8 mouse cellular contexts compared by ENCODE assay signal in the genomic region with DNA sequence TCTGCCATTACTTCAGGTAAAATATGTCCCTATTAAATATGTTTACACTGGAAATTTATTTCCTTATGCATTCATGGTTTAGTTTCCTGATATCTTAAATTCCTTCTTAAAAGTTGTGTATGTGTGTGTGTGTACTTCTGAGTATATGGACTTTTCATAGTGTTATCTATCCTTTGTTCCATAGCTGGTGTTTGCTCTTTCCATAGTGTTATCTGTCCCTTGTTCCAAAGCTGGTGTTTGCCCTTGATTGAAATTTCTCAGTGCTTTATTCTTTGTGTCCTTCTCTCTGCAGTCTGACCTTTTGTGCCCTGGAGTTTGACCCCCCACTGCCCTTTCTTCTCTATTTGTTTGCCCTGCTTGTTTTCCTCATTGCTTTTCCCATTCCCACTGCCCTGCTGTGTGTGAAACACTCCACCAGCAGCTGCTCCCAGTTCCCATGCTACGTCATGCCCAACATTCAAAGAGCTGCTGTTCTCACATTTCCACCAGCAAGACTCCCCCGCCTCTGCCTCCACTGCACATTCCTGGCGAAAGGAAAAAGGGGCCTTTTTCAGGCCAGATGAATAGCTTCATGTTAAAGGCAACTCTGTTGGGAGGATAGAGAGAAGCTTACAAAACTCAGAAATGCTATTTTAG.
A peak's percentile ranks its signal among the peaks of the same experiment; 100 is the strongest.
DNase-seq lines count a peak whose midpoint lies in the region; ATAC-seq and TF ChIP-seq lines count a peak whose summit lies in the region.

No protein-coding gene starts in this region.

- H3K9me3 ChIP-seq in forebrain, embryonic 10.5 days, result no peaks in the 10 kb centered on the region
- H3K9me3 ChIP-seq in hindbrain, embryonic 15.5 days, result no peaks in the 10 kb centered on the region
- no peaks in the 10 kb centered on the region for H3K9me3 ChIP-seq in limb, embryonic 14.5 days (ENCODE audit: control insufficient read depth, low read length)
- H3K9me3 ChIP-seq in midbrain, embryonic 14.5 days (ENCODE audit: control insufficient read depth, low read length), result no peaks in the 10 kb centered on the region

- H3K27me3 ChIP-seq in forebrain, embryonic 10.5 days (ENCODE audit: poor library complexity, severe bottlenecking), result peaks cover 61% of the 10 kb centered on the region
- no peaks in the 10 kb centered on the region for H3K27me3 ChIP-seq in hindbrain, embryonic 15.5 days
- H3K27me3 ChIP-seq in limb, embryonic 14.5 days (ENCODE audit: control insufficient read depth, insufficient read depth, low read length), result no peaks in the 10 kb centered on the region
- H3K27me3 ChIP-seq in midbrain, embryonic 14.5 days (ENCODE audit: control insufficient read depth, insufficient read depth, low read length), result no peaks in the 10 kb centered on the region

- WGBS in forebrain, embryonic 10.5 days, result 20% methylated on average over 3 of the region's 3 CpGs
- 35% methylated on average over 3 of the region's 3 CpGs for WGBS in hindbrain, embryonic 15.5 days
- 30% methylated on average over 3 of the region's 3 CpGs for WGBS in limb, embryonic 14.5 days
- WGBS in midbrain, embryonic 14.5 days, result 27% methylated on average over 3 of the region's 3 CpGs

- no peak overlapping the region for H3K27ac ChIP-seq in forebrain, embryonic 10.5 days
- no peak overlapping the region for H3K27ac ChIP-seq in hindbrain, embryonic 15.5 days (replicated peaks)
- H3K27ac ChIP-seq in limb, embryonic 14.5 days (replicated peaks; ENCODE audit: low read depth, low read length), result no peak overlapping the region
- no peak overlapping the region for H3K27ac ChIP-seq in midbrain, embryonic 14.5 days (replicated peaks; ENCODE audit: low read depth, low read length)

- no peak overlapping the region for H3K4me2 ChIP-seq in hindbrain, embryonic 15.5 days
- no peak overlapping the region for H3K4me2 ChIP-seq in limb, embryonic 14.5 days (replicated peaks; ENCODE audit: low read depth, low read length, severe bottlenecking)
- no peak overlapping the region for H3K4me2 ChIP-seq in midbrain, embryonic 14.5 days (ENCODE audit: low read length)

- H3K9ac ChIP-seq in hindbrain, embryonic 15.5 days, result no peak overlapping the region
- no peak overlapping the region for H3K9ac ChIP-seq in limb, embryonic 14.5 days (ENCODE audit: low read depth, low read length, severe bottlenecking)
- H3K9ac ChIP-seq in midbrain, embryonic 14.5 days (replicated peaks; ENCODE audit: low read length), result no peak overlapping the region

- peak; percentile 9 for DNase-seq in cerebellum, adult 9-11 months
- DNase-seq in cerebellum, postnatal 25 days, result no peak
- peak; percentile 74 for DNase-seq in forebrain, embryonic 10.5 days (ENCODE audit: extremely low spot score, low spot score)
- peak; percentile 12 for DNase-seq in limb, embryonic 14.5 days (ENCODE audit: low spot score)
- DNase-seq in midbrain, embryonic 14.5 days, result peak; percentile 56
- DNase-seq in urinary bladder, adult 2 months (ENCODE audit: low spot score), result no peak

- H3K36me3 ChIP-seq in forebrain, embryonic 10.5 days (replicated peaks), result no peaks in the 10 kb centered on the region
- H3K36me3 ChIP-seq in hindbrain, embryonic 15.5 days, result no peaks in the 10 kb centered on the region
- no peaks in the 10 kb centered on the region for H3K36me3 ChIP-seq in limb, embryonic 14.5 days (ENCODE audit: control insufficient read depth, insufficient read depth, low read length)
- H3K36me3 ChIP-seq in midbrain, embryonic 14.5 days (ENCODE audit: control insufficient read depth, insufficient read depth, low read length), result no peaks in the 10 kb centered on the region

- no peak overlapping the region for H3K4me3 ChIP-seq in forebrain, embryonic 10.5 days
- H3K4me3 ChIP-seq in hindbrain, embryonic 15.5 days, result no peak overlapping the region
- H3K4me3 ChIP-seq in limb, embryonic 14.5 days (replicated peaks; ENCODE audit: low read length), result no peak overlapping the region
- H3K4me3 ChIP-seq in midbrain, embryonic 14.5 days (replicated peaks; ENCODE audit: low read depth, low read length), result no peak overlapping the region

- peak; percentile 80 for ATAC-seq in hindbrain, embryonic 15.5 days (ENCODE audit: low FRiP score, low read depth)
- ATAC-seq in limb, embryonic 14.5 days (ENCODE audit: low FRiP score, low read depth), result peak; percentile 50
- peak; percentile 78; the same call in 1 of the 2 replicates for ATAC-seq in midbrain, embryonic 14.5 days (ENCODE audit: low FRiP score, low TSS enrichment)
- ATAC-seq in erythroblast, adult 5-6 weeks (replicated peaks; ENCODE audit: low FRiP score, poor library complexity, severe bottlenecking), result no peak

- TF ChIP-seq POLR2A in limb, embryonic 14.5 days (IDR thresholded peaks at IDR 0.05; ENCODE audit: borderline replicate concordance, extremely low read depth, insufficient read depth, insufficient read length), result no peak

- H3K4me1 ChIP-seq in forebrain, embryonic 10.5 days, result peaks cover 20% of the 10 kb centered on the region
- no peaks in the 10 kb centered on the region for H3K4me1 ChIP-seq in hindbrain, embryonic 15.5 days (replicated peaks)
- H3K4me1 ChIP-seq in limb, embryonic 14.5 days (ENCODE audit: control insufficient read depth, insufficient read depth, low read length), result no peaks in the 10 kb centered on the region
- H3K4me1 ChIP-seq in midbrain, embryonic 14.5 days (ENCODE audit: control insufficient read depth, insufficient read depth, low read length), result no peaks in the 10 kb centered on the region

Comparison
In these comparisons a context has a peak if more than half of its experiments do, and no peak if none do; other contexts are left out.
1. DNase-seq: peak in cerebellum, adult 9-11 months (single experiment), forebrain, embryonic 10.5 days (single experiment), limb, embryonic 14.5 days (single experiment) and midbrain, embryonic 14.5 days (single experiment); none in cerebellum, postnatal 25 days (0 of 2) and urinary bladder, adult 2 months (single experiment).